Mouse (Mus musculus) MEL (cell line): ENCODE data around the gene Slirp. TPM values are rescaled to one million over a fixed set of nuclear protein-coding genes. Genes with fewer than 3 reads are reported as not detected.
A peak's percentile ranks its signal among the peaks of the same experiment; 100 is the strongest.

Source experiments
- DNase-seq: peaks from one replicate; pipeline ENCODE4 v3.0.0; 2011; ENCODE audit warnings: low read depth, low spot score
- H3K27ac ChIP-seq: 2 replicates; pipeline ENCODE4 v1.5.1; 2012; ENCODE audit warnings: low read depth, mild to moderate bottlenecking, control low read depth, low read length, moderate library complexity; ENCODE audit not compliant: control insufficient read depth
- H3K27me3 ChIP-seq, 2 experiments: fragments of 150-350 bp in 1 of 2; sonication (generic) in 1 of 2; 2 replicates each; pipeline ENCODE4 v1.6.1; 2012; ENCODE audit warnings: low read length in 2 of 2, mild to moderate bottlenecking in 2 of 2, improper control_type of control experiment in 1 of 2, moderate library complexity in 1 of 2; ENCODE audit not compliant: insufficient read depth in 2 of 2, control insufficient read depth in 1 of 2
- H3K36me3 ChIP-seq, 2 experiments: 2 replicates each; pipeline ENCODE4 v1.6.1; 2012 to 2014; ENCODE audit warnings: low read length in 2 of 2, improper control_type of control experiment in 1 of 2, inconsistent platforms in 1 of 2, mild to moderate bottlenecking in 1 of 2; ENCODE audit not compliant: insufficient read depth in 2 of 2, control insufficient read depth in 1 of 2
- H3K4me1 ChIP-seq, 2 experiments: fragments of 150-350 bp in 1 of 2; sonication (generic) in 1 of 2; 2 replicates each; pipeline ENCODE4 v1.6.1; 2012; ENCODE audit warnings: low read length in 2 of 2, improper control_type of control experiment in 1 of 2, mild to moderate bottlenecking in 1 of 2; ENCODE audit not compliant: insufficient read depth in 2 of 2, control insufficient read depth in 1 of 2
- H3K4me3 ChIP-seq, 2 experiments: fragments of 150-350 bp in 1 of 2; sonication (generic) in 1 of 2; 2 replicates each; pipeline ENCODE4 v1.5.1; 2012; ENCODE audit warnings: low read depth in 2 of 2, low read length in 2 of 2, mild to moderate bottlenecking in 2 of 2, moderate library complexity in 2 of 2, control low read depth in 1 of 2, improper control_type of control experiment in 1 of 2; ENCODE audit not compliant: control insufficient read depth in 1 of 2, insufficient read depth in 1 of 2
- H3K79me2 ChIP-seq: 2 replicates; pipeline ENCODE4 v1.6.1; 2012; ENCODE audit warnings: mild to moderate bottlenecking, low read length, moderate library complexity; ENCODE audit not compliant: control insufficient read depth, poor library complexity, insufficient read depth
- H3K9ac ChIP-seq: 2 replicates; pipeline ENCODE4 v1.6.1; 2012; ENCODE audit warnings: low read depth, mild to moderate bottlenecking, control low read depth, low read length, moderate library complexity; ENCODE audit not compliant: control insufficient read depth, poor library complexity, severe bottlenecking
- H3K9me3 ChIP-seq: fragments of 150-350 bp; sonication (generic); replicated peaks from 2 replicates; pipeline ENCODE4 v1.6.1; 2012; ENCODE audit warnings: mild to moderate bottlenecking, low read length, improper control_type of control experiment, moderate library complexity; ENCODE audit not compliant: insufficient read depth
- CHD2 ChIP-seq: IDR thresholded peaks from 2 replicates; pipeline ENCODE4 v1.6.1; 2011; ENCODE audit warnings: low read length, improper control_type of control experiment
- ELF1 ChIP-seq: IDR thresholded peaks from 2 replicates; pipeline ENCODE4 v1.6.1; 2014; ENCODE audit warnings: low read depth, mild to moderate bottlenecking, inconsistent platforms, low read length, improper control_type of control experiment, moderate library complexity
- ETS1 ChIP-seq: IDR thresholded peaks from 2 replicates; pipeline ENCODE4 v1.6.1; 2012; ENCODE audit warnings: low read depth, mild to moderate bottlenecking, inconsistent platforms, low read length, improper control_type of control experiment, moderate library complexity
- GATA1 ChIP-seq: IDR thresholded peaks from 2 replicates; pipeline ENCODE4 v1.6.1; 2011; ENCODE audit warnings: low read depth, low read length, improper control_type of control experiment
- KAT2A ChIP-seq: conservative IDR thresholded peaks from 2 replicates; pipeline ENCODE4 v1.6.1; 2012; ENCODE audit warnings: low read depth, low read length, improper control_type of control experiment, inconsistent platforms
- MAFK ChIP-seq: IDR thresholded peaks from 2 replicates; pipeline ENCODE4 v1.6.1; 2011; ENCODE audit warnings: low read depth, mild to moderate bottlenecking, low read length, improper control_type of control experiment, borderline replicate concordance
- MAX ChIP-seq: IDR thresholded peaks from 2 replicates; pipeline ENCODE4 v1.6.1; 2011; ENCODE audit warnings: low read length, improper control_type of control experiment
- MAZ ChIP-seq: IDR thresholded peaks from 2 replicates; pipeline ENCODE4 v1.6.1; 2012; ENCODE audit warnings: low read depth, mild to moderate bottlenecking, inconsistent platforms, low read length, improper control_type of control experiment
- MEF2A ChIP-seq: IDR thresholded peaks from 2 replicates; pipeline ENCODE4 v1.6.1; 2014; ENCODE audit warnings: low read depth, mild to moderate bottlenecking, inconsistent platforms, low read length, improper control_type of control experiment; ENCODE audit not compliant: poor library complexity, insufficient replicate concordance, severe bottlenecking; ENCODE audit errors: extremely low read depth
- MYB ChIP-seq: IDR thresholded peaks from 2 replicates; pipeline ENCODE4 v1.6.1; 2011; ENCODE audit warnings: mild to moderate bottlenecking, low read depth, low read length, improper control_type of control experiment
- MYC ChIP-seq: IDR thresholded peaks from 2 replicates; pipeline ENCODE4 v1.6.1; 2011; ENCODE audit warnings: low read depth, mild to moderate bottlenecking, low read length, improper control_type of control experiment, moderate library complexity
- NRF1 ChIP-seq: IDR thresholded peaks from 2 replicates; pipeline ENCODE4 v1.6.1; 2014; ENCODE audit warnings: low read depth, mild to moderate bottlenecking, inconsistent platforms, low read length, improper control_type of control experiment, moderate library complexity; ENCODE audit not compliant: poor library complexity, insufficient read depth, severe bottlenecking
- POLR2A ChIP-seq, 2 experiments: IDR thresholded peaks; 2 replicates each; pipeline ENCODE4 v1.6.1; 2011 to 2012; ENCODE audit warnings: low read length in 2 of 2, mild to moderate bottlenecking in 2 of 2, control low read depth in 1 of 2, improper control_type of control experiment in 1 of 2, low read depth in 1 of 2, moderate library complexity in 1 of 2; ENCODE audit not compliant: control insufficient read depth in 1 of 2, insufficient read depth in 1 of 2, poor library complexity in 1 of 2
- POLR2AphosphoS2 ChIP-seq: IDR thresholded peaks from 2 replicates; pipeline ENCODE4 v1.6.1; 2011; ENCODE audit warnings: low read length, improper control_type of control experiment
- POLR2AphosphoS5 ChIP-seq: IDR thresholded peaks from 2 replicates; pipeline ENCODE4 v1.6.1; 2012; ENCODE audit warnings: low read depth, borderline replicate concordance, mild to moderate bottlenecking, inconsistent platforms, low read length, moderate library complexity, mixed read lengths
- RAD21 ChIP-seq: IDR thresholded peaks from 2 replicates; pipeline ENCODE4 v1.6.1; 2011; ENCODE audit warnings: mild to moderate bottlenecking, low read depth, low read length, improper control_type of control experiment
- RCOR1 ChIP-seq: IDR thresholded peaks from 2 replicates; pipeline ENCODE4 v1.6.1; 2012; ENCODE audit warnings: low read depth, mild to moderate bottlenecking, inconsistent platforms, low read length, improper control_type of control experiment
- SIN3A ChIP-seq: IDR thresholded peaks from 2 replicates; pipeline ENCODE4 v1.6.1; 2012; ENCODE audit warnings: low read length, improper control_type of control experiment, inconsistent platforms
- SMC3 ChIP-seq: IDR thresholded peaks from 2 replicates; pipeline ENCODE4 v1.6.1; 2011; ENCODE audit warnings: low read depth, low read length, improper control_type of control experiment
- TAL1 ChIP-seq: IDR thresholded peaks from 2 replicates; pipeline ENCODE4 v1.6.1; 2012; ENCODE audit warnings: mild to moderate bottlenecking, inconsistent platforms, low read length, moderate library complexity, mixed read lengths
- TCF12 ChIP-seq: IDR thresholded peaks from 2 replicates; pipeline ENCODE4 v1.6.1; 2014; ENCODE audit warnings: low read depth, mild to moderate bottlenecking, inconsistent platforms, low read length, improper control_type of control experiment, moderate library complexity
- USF1 ChIP-seq: IDR thresholded peaks from 2 replicates; pipeline ENCODE4 v1.6.1; 2014; ENCODE audit warnings: low read depth, mild to moderate bottlenecking, inconsistent platforms, low read length, improper control_type of control experiment, moderate library complexity
- ZKSCAN1 ChIP-seq: IDR thresholded peaks from 2 replicates; pipeline ENCODE4 v1.6.1; 2012; ENCODE audit warnings: low read depth, mild to moderate bottlenecking, inconsistent platforms, low read length, improper control_type of control experiment, moderate library complexity
- ZNF384 ChIP-seq: IDR thresholded peaks from 2 replicates; pipeline ENCODE4 v1.6.1; 2012; ENCODE audit warnings: low read depth, mild to moderate bottlenecking, inconsistent platforms, low read length, improper control_type of control experiment
- polyA plus RNA-seq, 2 experiments: library from polyadenylated mRNA; stranded (reverse) in 1 of 2; unstranded in 1 of 2; fragments of >175 nt in 1 of 2; fragments of >200 nt in 1 of 2; gene quantifications; 2 replicates each; pipeline versions ENCODE4 v1.2.1 to v1.2.4; 2012; ENCODE audit warnings: low replicate concordance in 2 of 2, low read depth in 1 of 2; ENCODE audit not compliant: insufficient read length in 2 of 2, insufficient read depth in 1 of 2, missing spikeins in 1 of 2
- total RNA-seq: library from RNA; depleted of rRNA; stranded (reverse); fragments of 300-350 nt; gene quantifications from 2 replicates; pipeline ENCODE4 v1.2.3, GENCODE M21; 2012

The Slirp gene
- total and polyA plus RNA-seq, 3 experiments, result 166 to 182 TPM; not detected in 1

DNA sequence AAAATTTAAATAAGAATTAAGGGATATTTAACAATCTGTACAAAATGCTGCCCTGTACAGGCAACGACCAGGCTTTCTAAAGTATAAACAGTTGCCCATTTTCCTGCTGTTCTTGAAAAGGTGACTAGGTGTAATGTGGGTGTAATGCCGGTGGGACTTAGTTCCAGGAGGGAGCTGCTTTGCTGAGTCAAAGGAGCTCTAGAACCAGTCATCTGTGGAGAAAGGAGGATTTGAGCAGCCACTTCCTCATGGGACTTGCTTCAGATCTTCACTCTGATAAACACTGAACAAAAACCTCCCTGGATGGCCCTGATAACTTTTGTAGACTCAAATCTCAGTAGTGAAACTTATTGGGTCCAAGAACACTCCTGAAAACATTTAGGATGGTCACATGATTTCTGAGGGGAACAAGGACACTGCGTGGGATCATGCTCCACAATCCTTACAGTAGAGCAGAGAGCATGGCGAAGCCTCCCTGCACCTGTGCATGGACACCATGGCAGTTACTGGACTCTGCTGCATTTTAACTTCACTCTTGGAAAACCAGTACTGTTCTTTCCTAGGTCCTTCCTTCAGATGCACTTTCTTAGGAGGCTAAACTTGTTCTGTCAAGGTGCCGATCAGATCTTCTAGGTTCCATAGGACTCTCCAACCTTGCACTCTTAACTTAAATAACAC lies 17.2 kb upstream of the Slirp start:
- H3K4me1 ChIP-seq, result peaks cover 0 to 5% of the 10 kb centered on the region in 2 experiments; a peak in 2 of 4 replicates
- no peak for TF ChIP-seq CHD2
- peak; percentile 69 for TF ChIP-seq GATA1
- peak; percentile 63 for TF ChIP-seq POLR2AphosphoS2
- TF ChIP-seq KAT2A, result no peak
- peak; percentile 76 for TF ChIP-seq RCOR1
- peak in 1 of 2 experiments; percentile 32; a peak in 1 of 4 replicates for TF ChIP-seq POLR2A (IDR thresholded peaks at IDR 0.05; ENCODE audit: control insufficient read depth in 1 of 2, insufficient read depth in 1 of 2, low read depth in 1 of 2, low read length in 2 of 2, poor library complexity in 1 of 2)
- TF ChIP-seq SIN3A, result no peak
- peak; percentile 27; the same call in 1 of the 2 replicates for TF ChIP-seq USF1
- no peak for TF ChIP-seq MAFK
- TF ChIP-seq TCF12, result peak; percentile 30; the same call in 1 of the 2 replicates
- no peaks in the 10 kb centered on the region for H3K9me3 ChIP-seq
- H3K9ac ChIP-seq, result no peak overlapping the region
- no peak for DNase-seq
- peaks cover 10 to 41% of the 10 kb centered on the region in 2 experiments for H3K36me3 ChIP-seq
- no peaks in the 10 kb centered on the region for H3K27me3 ChIP-seq
- H3K27ac ChIP-seq, result no peak overlapping the region
- H3K4me3 ChIP-seq, result no peak overlapping the region
- no peaks in the 10 kb centered on the region for H3K79me2 ChIP-seq

GRCm38 (mm10) chr12:87428295-87428694 lies 15.4 kb upstream of the Slirp start:
- TF ChIP-seq POLR2A (IDR thresholded peaks at IDR 0.05; ENCODE audit: control insufficient read depth in 1 of 2, insufficient read depth in 1 of 2, low read depth in 1 of 2, low read length in 2 of 2, poor library complexity in 1 of 2) (peak in 1 of 2 experiments; percentile 7; a peak in 1 of 4 replicates), MAFK (peak; percentile 72; the same call in 1 of the 2 replicates), POLR2AphosphoS2 (no peak; the same call in none of the 2 replicates)
- no peak overlapping the region for H3K4me3 ChIP-seq
- H3K9ac ChIP-seq, result no peak overlapping the region
- DNase-seq, result no peak
- H3K27ac ChIP-seq, result no peak overlapping the region
- H3K27me3 ChIP-seq, result no peaks in the 10 kb centered on the region
- no peaks in the 10 kb centered on the region; the same call in 1 of the 2 replicates for H3K79me2 ChIP-seq
- peaks cover 25 to 41% of the 10 kb centered on the region in 2 experiments for H3K36me3 ChIP-seq
- H3K4me1 ChIP-seq, result peaks cover 0 to 3% of the 10 kb centered on the region in 2 experiments; a peak in 2 of 4 replicates
- H3K9me3 ChIP-seq, result no peaks in the 10 kb centered on the region

DNA sequence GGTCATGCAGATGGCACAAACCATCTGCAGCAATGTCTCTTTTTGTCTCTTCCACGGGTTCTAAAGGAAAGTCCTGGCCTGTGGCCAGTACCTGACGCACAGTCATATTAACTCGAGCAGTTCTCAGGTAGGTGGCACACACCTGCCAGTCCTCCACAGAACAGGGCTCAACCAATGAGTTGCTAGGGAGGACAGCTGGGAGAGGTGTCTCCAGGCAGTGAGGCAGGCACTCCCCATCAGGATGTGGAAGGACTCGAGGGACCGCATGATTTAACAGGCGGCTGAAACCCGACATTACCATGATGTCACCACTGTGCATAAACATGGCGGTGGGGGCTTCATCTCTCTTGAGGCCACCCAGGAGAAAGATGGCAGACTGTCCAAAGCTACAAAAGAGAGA lies 14.8 kb upstream of the Slirp start:
- no peak overlapping the region for H3K9ac ChIP-seq
- TF ChIP-seq ETS1, result no peak
- no peak for TF ChIP-seq ZKSCAN1
- no peak for TF ChIP-seq SIN3A
- TF ChIP-seq MEF2A, result no peak
- TF ChIP-seq MYB, result no peak
- no peak for TF ChIP-seq TAL1
- no peak for TF ChIP-seq MYC
- no peak for TF ChIP-seq ZNF384
- TF ChIP-seq MAX, result no peak
- no peak for TF ChIP-seq SMC3
- TF ChIP-seq POLR2A (IDR thresholded peaks at IDR 0.05; ENCODE audit: control insufficient read depth in 1 of 2, insufficient read depth in 1 of 2, low read depth in 1 of 2, low read length in 2 of 2, poor library complexity in 1 of 2), result no peak
- no peak for TF ChIP-seq GATA1
- TF ChIP-seq RAD21, result no peak
- TF ChIP-seq MAZ, result no peak
- no peak for TF ChIP-seq ELF1
- TF ChIP-seq NRF1, result no peak
- TF ChIP-seq POLR2AphosphoS5, result no peak
- DNase-seq, result no peak
- H3K4me3 ChIP-seq, result no peak overlapping the region
- no peaks in the 10 kb centered on the region for H3K27me3 ChIP-seq
- H3K9me3 ChIP-seq, result no peaks in the 10 kb centered on the region
- H3K79me2 ChIP-seq, result no peaks in the 10 kb centered on the region; the same call in 1 of the 2 replicates
- H3K27ac ChIP-seq, result no peak overlapping the region
- peaks cover 0 to 3% of the 10 kb centered on the region in 2 experiments; a peak in 2 of 4 replicates for H3K4me1 ChIP-seq
- peaks cover 31 to 44% of the 10 kb centered on the region in 2 experiments for H3K36me3 ChIP-seq
